Mouse (Mus musculus): ENCODE data around the gene Cyth4.

Gene Cyth4

GRCm38 (mm10) chr15:78583352-78583751 is 13.5 kb upstream of the Cyth4 start:
- no peak for ATAC-seq (ENCODE audit: insufficient number of reproducible peaks, low FRiP score, low TSS enrichment)

GRCm38 (mm10) chr15:78585404-78585803 is 11.4 kb upstream of the Cyth4 start:
- no peak for ATAC-seq (ENCODE audit: insufficient number of reproducible peaks, low FRiP score, low TSS enrichment)

- peak; percentile 66 for ATAC-seq (ENCODE audit: insufficient number of reproducible peaks, low FRiP score, low TSS enrichment)
Measured at GRCm38 (mm10) chr15:78587050-78587994, 9.5 kb upstream of the Cyth4 start.

- ATAC-seq (ENCODE audit: insufficient number of reproducible peaks, low FRiP score, low TSS enrichment) = no peak
Measured at GRCm38 (mm10) chr15:78588049-78588448, 8.8 kb upstream of the Cyth4 start.

GRCm38 (mm10) chr15:78588900-78589299 is 7.9 kb upstream of the Cyth4 start:
- no peak for ATAC-seq (ENCODE audit: insufficient number of reproducible peaks, low FRiP score, low TSS enrichment)

- no peak for ATAC-seq (ENCODE audit: insufficient number of reproducible peaks, low FRiP score, low TSS enrichment)
Measured at GRCm38 (mm10) chr15:78589936-78590335, 6.9 kb upstream of the Cyth4 start.

- no peak for ATAC-seq (ENCODE audit: insufficient number of reproducible peaks, low FRiP score, low TSS enrichment)
Measured at GRCm38 (mm10) chr15:78590785-78591184, 6.1 kb upstream of the Cyth4 start.

GRCm38 (mm10) chr15:78591680-78592451 is 5.0 kb upstream of the Cyth4 start:
- ATAC-seq (ENCODE audit: insufficient number of reproducible peaks, low FRiP score, low TSS enrichment) = no peak

GRCm38 (mm10) chr15:78592452-78592968 is 4.3 kb upstream of the Cyth4 start:
- ATAC-seq (ENCODE audit: insufficient number of reproducible peaks, low FRiP score, low TSS enrichment) = no peak

- ATAC-seq (ENCODE audit: insufficient number of reproducible peaks, low FRiP score, low TSS enrichment) = no peak
Measured at GRCm38 (mm10) chr15:78593896-78594425, 2.9 kb upstream of the Cyth4 start.

- no peak for ATAC-seq (ENCODE audit: insufficient number of reproducible peaks, low FRiP score, low TSS enrichment)
Measured at GRCm38 (mm10) chr15:78594831-78595230, 2.0 kb upstream of the Cyth4 start.

- no peak for ATAC-seq (ENCODE audit: insufficient number of reproducible peaks, low FRiP score, low TSS enrichment)
Measured at GRCm38 (mm10) chr15:78595468-78595867, 1.4 kb upstream of the Cyth4 start.

- no peak for ATAC-seq (ENCODE audit: insufficient number of reproducible peaks, low FRiP score, low TSS enrichment)
Measured at GRCm38 (mm10) chr15:78596504-78596903, 343 bp upstream of the Cyth4 start.

GRCm38 (mm10) chr15:78597729-78598128 is 882 bp downstream of the Cyth4 start:
- no peak for ATAC-seq (ENCODE audit: insufficient number of reproducible peaks, low FRiP score, low TSS enrichment)

- ATAC-seq (ENCODE audit: insufficient number of reproducible peaks, low FRiP score, low TSS enrichment) = no peak
Measured at GRCm38 (mm10) chr15:78599124-78599523, 2.3 kb downstream of the Cyth4 start.

- no peak for ATAC-seq (ENCODE audit: insufficient number of reproducible peaks, low FRiP score, low TSS enrichment)
Measured at GRCm38 (mm10) chr15:78599529-78600193, 2.8 kb downstream of the Cyth4 start.

- no peak for ATAC-seq (ENCODE audit: insufficient number of reproducible peaks, low FRiP score, low TSS enrichment)
Measured at GRCm38 (mm10) chr15:78601180-78601579, 4.3 kb downstream of the Cyth4 start.

- ATAC-seq (ENCODE audit: insufficient number of reproducible peaks, low FRiP score, low TSS enrichment) = no peak
Measured at GRCm38 (mm10) chr15:78604255-78604654, 7.4 kb downstream of the Cyth4 start.

- no peak for ATAC-seq (ENCODE audit: insufficient number of reproducible peaks, low FRiP score, low TSS enrichment)
Measured at GRCm38 (mm10) chr15:78605371-78605791, 8.5 kb downstream of the Cyth4 start.

GRCm38 (mm10) chr15:78606059-78606458 is 9.2 kb downstream of the Cyth4 start:
- peak; percentile 70 for ATAC-seq (ENCODE audit: insufficient number of reproducible peaks, low FRiP score, low TSS enrichment)
